Mouse (Mus musculus) liver, adult 2 months (tissue): ENCODE results near the gene 4930550C14Rik.

Source experiments
- CTCF ChIP-seq: fragments of 200-500 bp; IDR thresholded peaks from 2 replicates; pipeline ENCODE4 v1.5.1; 2011; ENCODE audit warnings: low read depth, low read length, control low read depth
- POLR2A ChIP-seq: fragments of 200-500 bp; IDR thresholded peaks from 2 replicates; pipeline ENCODE4 v1.6.1; 2011; ENCODE audit warnings: low read length, control low read depth; ENCODE audit not compliant: insufficient read depth; ENCODE audit errors: extremely low read depth

GRCm38 (mm10) chr9:53371339-53371738 is 30.8 kb upstream of the 4930550C14Rik start:
- TF ChIP-seq CTCF (no peak), POLR2A (no peak)
